Mouse (Mus musculus): Measurements from ENCODE around the gene Ifrd2.

Ifrd2 gene

DNA sequence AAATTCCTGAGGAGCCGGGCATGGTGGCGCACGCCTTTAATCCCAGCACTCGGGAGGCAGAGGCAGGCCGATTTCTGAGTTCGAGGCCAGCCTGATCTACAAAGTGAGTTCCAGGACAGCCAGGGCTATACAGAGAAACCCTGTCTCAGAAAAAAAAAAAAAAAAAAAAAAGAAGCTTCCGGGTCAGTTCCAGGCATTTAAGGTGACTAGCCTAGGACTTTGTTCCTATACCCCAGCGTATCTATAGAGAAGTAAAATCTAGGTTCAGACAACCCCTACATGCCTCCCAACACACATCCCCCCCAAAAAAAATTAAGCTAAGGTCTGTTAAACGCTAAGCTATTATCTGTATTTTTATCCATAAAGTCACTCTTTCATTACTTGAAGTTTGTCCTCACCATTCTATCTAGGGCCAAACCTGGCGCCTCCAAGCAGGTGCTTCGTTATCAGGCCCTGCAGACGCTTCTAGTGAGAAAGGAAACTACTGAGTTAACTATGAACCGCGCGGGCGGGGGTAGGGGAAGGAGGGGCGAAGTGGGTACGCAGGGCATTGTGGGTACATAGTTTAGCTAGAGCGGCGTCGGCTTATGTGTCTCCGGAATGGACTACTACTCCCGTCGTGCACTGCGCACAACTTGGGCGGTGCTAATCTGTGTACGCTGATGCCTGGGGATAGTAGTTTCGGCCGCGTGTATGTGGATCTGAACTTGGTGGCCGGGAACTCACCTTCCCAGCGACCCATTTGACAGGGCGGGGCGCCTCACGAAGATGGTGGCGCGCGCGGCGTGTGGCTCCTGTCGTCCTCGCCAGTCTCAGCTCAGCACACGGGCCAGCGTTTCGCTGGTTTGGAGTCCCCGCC is at the start of gene Ifrd2:
Gene Ifrd2 (plus strand): TSS at position 669 of the 859 bp plus-strand sequence.
- DNase-seq (ENCODE audit: low spot score): peak; percentile 96

GRCm38 (mm10) chr9:107538231-107538630 is 49.2 kb upstream of the Ifrd2 start:
- DNase-seq (ENCODE audit: low spot score): no peak

- no peak for DNase-seq (ENCODE audit: low spot score)
Observed at GRCm38 (mm10) chr9:107538711-107539110, 48.7 kb upstream of the Ifrd2 start.

DNA sequence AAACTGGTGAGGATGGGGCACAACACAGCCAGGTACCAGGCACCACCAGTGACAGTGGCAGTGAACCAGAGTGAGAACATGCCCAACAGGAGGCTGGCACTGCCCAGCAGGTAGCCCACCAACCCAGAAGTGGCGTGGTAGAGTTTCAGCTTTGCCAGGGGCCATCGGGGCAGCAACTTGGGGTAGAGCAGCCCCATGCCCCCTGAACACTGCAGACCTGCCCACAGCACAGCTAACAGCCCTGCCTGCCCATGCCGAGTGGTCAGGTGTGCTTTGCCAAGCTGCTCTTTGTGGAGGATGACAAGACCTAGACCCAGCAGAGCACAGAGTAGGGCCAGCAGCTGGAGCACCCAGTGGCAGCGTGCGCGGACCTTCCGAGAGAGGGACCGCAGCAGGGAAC is 47.5 kb upstream of the Ifrd2 start:
- DNase-seq (ENCODE audit: low spot score): no peak

- DNase-seq (ENCODE audit: low spot score): no peak
Observed at GRCm38 (mm10) chr9:107540420-107540819, 47.0 kb upstream of the Ifrd2 start.

GRCm38 (mm10) chr9:107541005-107541404 is 46.4 kb upstream of the Ifrd2 start:
- no peak for DNase-seq (ENCODE audit: low spot score)

DNA sequence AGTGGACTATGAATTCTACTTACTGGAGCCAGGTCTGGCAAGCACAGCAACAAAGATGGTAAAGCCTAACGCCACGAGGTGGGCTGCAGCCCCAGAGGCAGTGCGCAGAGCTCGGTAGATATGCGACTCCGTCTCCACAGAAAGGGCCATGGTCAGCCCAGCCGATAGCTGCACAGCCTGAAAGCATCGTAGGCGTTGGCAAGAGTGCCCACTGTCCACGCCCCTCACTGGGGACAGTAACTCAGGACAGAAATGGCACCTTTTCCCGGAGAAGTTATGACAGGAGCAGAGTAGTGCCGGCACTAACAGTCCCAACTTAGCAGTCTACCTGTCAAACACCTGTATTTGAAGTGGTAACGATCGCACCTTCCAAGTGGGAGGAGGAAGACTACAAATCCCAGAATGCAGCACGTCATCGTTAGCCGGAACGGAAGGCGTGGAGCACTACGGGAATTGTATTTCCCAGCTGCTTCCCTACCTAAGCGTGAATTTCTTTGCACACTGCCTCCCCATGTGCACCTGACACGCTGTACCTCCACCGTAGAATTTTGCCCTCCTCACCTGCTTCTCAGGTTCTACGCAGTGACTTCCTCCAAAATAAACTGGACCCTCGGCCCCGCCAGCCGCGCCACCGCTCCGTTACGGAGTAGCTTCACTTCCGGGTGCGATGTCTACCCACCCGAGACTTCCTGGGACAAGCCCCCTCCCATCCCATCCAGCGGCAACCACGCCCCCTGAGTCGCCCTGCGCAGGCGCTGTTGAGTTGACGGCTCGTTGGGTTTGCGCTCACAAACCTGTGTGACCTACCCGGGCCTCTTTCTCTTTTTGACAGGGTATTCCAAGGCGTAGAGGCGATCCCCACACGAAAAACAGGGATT is 45.7 kb upstream of the Ifrd2 start, which contains the start of the genes Cyb561d2 and Nprl2:
Gene Cyb561d2 (minus strand): TSS at position 720 of the 878 bp plus-strand sequence.
Gene Nprl2 (plus strand): TSS at position 753 of the 878 bp plus-strand sequence.
- DNase-seq (ENCODE audit: low spot score): peak; percentile 95

- DNase-seq (ENCODE audit: low spot score): no peak
Observed at GRCm38 (mm10) chr9:107542352-107542686, 45.1 kb upstream of the Ifrd2 start.

GRCm38 (mm10) chr9:107542721-107543120 is 44.7 kb upstream of the Ifrd2 start:
- DNase-seq (ENCODE audit: low spot score): peak; percentile 35

DNA sequence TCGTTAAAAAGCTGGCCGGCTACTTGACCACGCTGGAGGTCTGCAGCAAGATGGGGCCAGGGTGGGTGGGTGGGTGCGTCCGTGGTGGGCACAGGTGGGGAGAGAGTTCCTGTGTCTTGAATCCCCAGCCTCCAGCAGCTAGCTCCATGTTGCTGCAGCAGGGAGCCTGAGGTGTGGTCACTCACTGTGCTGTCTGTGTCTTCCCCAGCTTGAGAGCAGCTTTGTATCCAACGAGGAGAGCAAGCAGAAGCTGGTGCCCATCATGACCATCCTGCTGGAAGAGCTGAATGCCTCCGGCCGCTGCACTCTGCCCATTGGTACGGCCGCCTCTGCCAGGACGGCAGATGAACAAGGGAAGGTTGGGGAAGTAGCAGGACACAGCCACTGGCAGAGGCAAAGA is 44.1 kb upstream of the Ifrd2 start:
- DNase-seq (ENCODE audit: low spot score): no peak

- DNase-seq (ENCODE audit: low spot score): no peak
Observed at GRCm38 (mm10) chr9:107544196-107544700, 43.2 kb upstream of the Ifrd2 start.

DNA sequence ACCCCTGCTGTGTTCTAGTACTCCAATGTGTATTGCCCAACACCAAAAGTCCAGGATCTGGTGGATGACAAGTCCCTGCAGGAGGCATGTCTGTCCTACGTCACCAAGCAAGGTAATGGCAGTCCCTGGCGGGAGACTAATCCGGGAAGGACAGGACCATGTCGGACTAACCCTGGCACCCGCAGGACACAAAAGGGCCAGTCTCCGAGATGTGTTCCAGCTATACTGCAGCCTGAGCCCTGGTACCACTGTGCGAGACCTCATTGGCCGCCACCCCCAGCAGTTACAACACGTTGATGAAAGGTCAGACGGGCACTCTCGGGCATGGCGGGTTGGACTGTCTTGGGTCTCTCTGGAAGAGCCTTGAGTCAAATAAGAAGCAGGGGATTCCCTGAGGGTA is 42.7 kb upstream of the Ifrd2 start:
- no peak for DNase-seq (ENCODE audit: low spot score)

DNA sequence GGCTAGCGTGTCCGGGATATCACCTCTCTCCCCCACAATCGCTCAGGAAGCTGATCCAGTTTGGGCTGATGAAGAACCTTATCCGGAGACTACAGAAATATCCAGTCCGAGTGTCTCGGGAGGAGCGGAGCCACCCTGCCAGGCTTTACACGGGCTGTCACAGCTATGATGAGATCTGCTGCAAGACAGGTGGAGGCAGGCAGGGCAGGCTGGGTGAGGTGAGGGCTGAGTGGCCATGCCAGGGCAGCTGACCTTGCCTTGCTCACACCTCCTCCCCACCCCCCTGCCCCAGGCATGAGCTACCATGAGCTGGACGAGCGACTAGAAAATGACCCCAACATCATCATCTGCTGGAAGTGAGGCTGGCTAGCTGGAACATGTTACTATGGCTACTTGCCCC is 42.2 kb upstream of the Ifrd2 start:
- DNase-seq (ENCODE audit: low spot score): no peak

DNA sequence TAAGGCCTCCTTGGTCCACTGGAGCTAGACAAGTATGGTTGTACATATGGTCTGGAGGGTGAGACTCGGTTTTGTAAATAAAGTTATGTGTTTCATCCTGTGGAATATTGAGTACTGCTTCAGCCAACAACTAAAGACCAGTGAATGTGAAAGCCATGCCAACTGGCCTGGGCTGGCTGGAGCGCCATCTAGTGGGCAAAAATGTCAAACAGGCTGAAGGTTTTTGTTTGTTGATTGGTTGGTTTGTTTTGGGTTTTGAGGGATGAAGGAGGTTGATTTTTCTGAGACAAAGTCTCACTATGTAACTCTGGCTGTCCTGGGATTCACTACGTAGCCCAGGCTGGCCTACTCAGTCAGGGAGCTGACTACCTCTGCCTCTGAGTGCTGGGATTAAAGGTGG is 41.8 kb upstream of the Ifrd2 start:
- peak; percentile 77 for DNase-seq (ENCODE audit: low spot score)

- DNase-seq (ENCODE audit: low spot score): peak; percentile 93
Observed at GRCm38 (mm10) chr9:107547026-107547425, 40.4 kb upstream of the Ifrd2 start, which contains the start of gene Zmynd10. Gene Zmynd10, plus strand, starts transcription at chr9:107547298.

- no peak for DNase-seq (ENCODE audit: low spot score)
Observed at GRCm38 (mm10) chr9:107547957-107548356, 39.5 kb upstream of the Ifrd2 start.

GRCm38 (mm10) chr9:107548820-107549219 is 38.6 kb upstream of the Ifrd2 start:
- DNase-seq (ENCODE audit: low spot score): no peak

- no peak for DNase-seq (ENCODE audit: low spot score)
Observed at GRCm38 (mm10) chr9:107549297-107550074, 38.0 kb upstream of the Ifrd2 start.

- DNase-seq (ENCODE audit: low spot score): no peak
Observed at GRCm38 (mm10) chr9:107550491-107551116, 36.8 kb upstream of the Ifrd2 start.

- peak; percentile 40 for DNase-seq (ENCODE audit: low spot score)
Observed at GRCm38 (mm10) chr9:107551117-107551889, 36.1 kb upstream of the Ifrd2 start, which contains the start of gene Rassf1. Gene Rassf1, plus strand, starts transcription at chr9:107551555.

Measured in MN1 (cell line).